Mouse (Mus musculus) layer of hippocampus, adult 11-12 months (tissue): ENCODE results near the gene Rcsd1.
"Not testable (repeated sequence)": the region's sequence is repeated elsewhere in the genome, so short reads cannot be mapped to it uniquely, and the experiment has no call there.

ENCODE experiments used
- DNase-seq: peaks from one replicate; pipeline ENCODE4 v3.0.0; 2022; ENCODE audit warnings: low spot score

Rcsd1 gene

GRCm38 (mm10) chr1:165689845-165690244 is 19.7 kb downstream of the Rcsd1 start:
- DNase-seq, result no peak

GRCm38 (mm10) chr1:165687861-165688260 is 21.7 kb downstream of the Rcsd1 start:
- no peak for DNase-seq

GRCm38 (mm10) chr1:165686963-165687362 is 22.6 kb downstream of the Rcsd1 start:
- no peak for DNase-seq

GRCm38 (mm10) chr1:165686349-165686748 is 23.2 kb downstream of the Rcsd1 start:
- DNase-seq, result no peak

- DNase-seq, result no peak
Measured at GRCm38 (mm10) chr1:165684261-165685203, 25.0 kb downstream of the Rcsd1 start.

- DNase-seq, result no peak
Measured at GRCm38 (mm10) chr1:165682056-165682853, 27.3 kb downstream of the Rcsd1 start.

- DNase-seq, result no peak
Measured at GRCm38 (mm10) chr1:165681045-165681794, 28.3 kb downstream of the Rcsd1 start.

GRCm38 (mm10) chr1:165680086-165680485 is 29.5 kb downstream of the Rcsd1 start:
- not testable (repeated sequence) for DNase-seq

- no peak for DNase-seq
Measured at GRCm38 (mm10) chr1:165679618-165679997, 29.9 kb downstream of the Rcsd1 start.

- DNase-seq, result no peak
Measured at GRCm38 (mm10) chr1:165678861-165679617, 30.5 kb downstream of the Rcsd1 start.

GRCm38 (mm10) chr1:165677558-165677957 is 32.0 kb downstream of the Rcsd1 start:
- DNase-seq, result no peak

GRCm38 (mm10) chr1:165676993-165677392 is 32.6 kb downstream of the Rcsd1 start:
- no peak for DNase-seq

GRCm38 (mm10) chr1:165675167-165675566 is 34.4 kb downstream of the Rcsd1 start:
- no peak for DNase-seq

- DNase-seq, result no peak
Measured at GRCm38 (mm10) chr1:165672355-165672754, 37.2 kb downstream of the Rcsd1 start.

- no peak for DNase-seq
Measured at GRCm38 (mm10) chr1:165670056-165670455, 39.5 kb downstream of the Rcsd1 start.

GRCm38 (mm10) chr1:165668904-165669303 is 40.7 kb downstream of the Rcsd1 start:
- no peak for DNase-seq

GRCm38 (mm10) chr1:165667380-165667779 is 42.2 kb downstream of the Rcsd1 start:
- no peak for DNase-seq

GRCm38 (mm10) chr1:165666944-165667343 is 42.6 kb downstream of the Rcsd1 start:
- DNase-seq, result no peak

- DNase-seq, result no peak
Measured at GRCm38 (mm10) chr1:165665758-165666157, 43.8 kb downstream of the Rcsd1 start.

GRCm38 (mm10) chr1:165663277-165663676 is 46.3 kb downstream of the Rcsd1 start:
- DNase-seq, result no peak

- no peak for DNase-seq
Measured at GRCm38 (mm10) chr1:165662426-165663192, 46.9 kb downstream of the Rcsd1 start.
